Mouse (Mus musculus): ENCODE data around the gene Commd1. TPM values are rescaled to one million over a fixed set of nuclear protein-coding genes. Genes with fewer than 3 reads are reported as not detected.

Gene Commd1
- polyA plus RNA-seq, 1 experiment from 2014 or later, result 245 TPM

- no peak for ATAC-seq (ENCODE audit: low FRiP score, low read depth)
- Histone ChIP-seq H3K27me3 (no peaks in the 10 kb centered on the region), H3K9ac (no peak overlapping the region), H3K4me1 (replicated peaks) (no peaks in the 10 kb centered on the region), H3K36me3 (0 out of 2 replicates have a peak, but pooled peaks cover 11% of the 10 kb centered on the region), H3K9me3 (no peaks in the 10 kb centered on the region), H3K27ac (replicated peaks) (no peak overlapping the region), H3K4me3 (no peak overlapping the region), H3K4me2 (no peak overlapping the region)
- 91% methylated on average over 2 of the region's 2 CpGs for WGBS
These were observed 79.3 kb downstream of the Commd1 start for GRCm38 (mm10) chr11:22902923-22903322.

- 0 out of 2 replicates have a peak, but pooled peaks cover 11% of the 10 kb centered on the region for H3K36me3 ChIP-seq
- H3K4me3 ChIP-seq, result no peak overlapping the region
- H3K4me2 ChIP-seq, result no peak overlapping the region
- no peaks in the 10 kb centered on the region for H3K27me3 ChIP-seq
- H3K4me1 ChIP-seq (replicated peaks), result no peaks in the 10 kb centered on the region
- H3K9me3 ChIP-seq, result no peaks in the 10 kb centered on the region
- H3K9ac ChIP-seq, result no peak overlapping the region
- H3K27ac ChIP-seq (replicated peaks), result no peak overlapping the region
- 87% methylated on average over 3 of the region's 3 CpGs for WGBS
- ATAC-seq (ENCODE audit: low FRiP score, low read depth), result no peak
These were observed 82.1 kb downstream of the Commd1 start for GRCm38 (mm10) chr11:22900041-22900440.

- Histone ChIP-seq H3K4me3 (no peak overlapping the region), H3K4me1 (replicated peaks) (no peaks in the 10 kb centered on the region), H3K27me3 (no peaks in the 10 kb centered on the region), H3K9me3 (no peaks in the 10 kb centered on the region), H3K9ac (no peak overlapping the region), H3K27ac (replicated peaks) (no peak overlapping the region), H3K4me2 (no peak overlapping the region), H3K36me3 (0 out of 2 replicates have a peak, but pooled peaks cover 11% of the 10 kb centered on the region)
- ATAC-seq (ENCODE audit: low FRiP score, low read depth), result no peak
- 95% methylated on average over 4 of the region's 4 CpGs for WGBS
These were observed 84.5 kb downstream of the Commd1 start for GRCm38 (mm10) chr11:22897642-22898041.

GRCm38 (mm10) chr11:22897127-22897526, 85.1 kb downstream of the Commd1 start:
- no peaks in the 10 kb centered on the region for H3K27me3 ChIP-seq
- no peak overlapping the region for H3K4me2 ChIP-seq
- no peaks in the 10 kb centered on the region for H3K4me1 ChIP-seq (replicated peaks)
- no peak overlapping the region for H3K4me3 ChIP-seq
- no peak overlapping the region for H3K27ac ChIP-seq (replicated peaks)
- H3K36me3 ChIP-seq, result 0 out of 2 replicates have a peak, but pooled peaks cover 11% of the 10 kb centered on the region
- no peaks in the 10 kb centered on the region for H3K9me3 ChIP-seq
- 92% methylated on average over 4 of the region's 4 CpGs for WGBS
- no peak for ATAC-seq (ENCODE audit: low FRiP score, low read depth)
- H3K9ac ChIP-seq, result no peak overlapping the region

- Histone ChIP-seq H3K4me2 (no peak overlapping the region), H3K27ac (replicated peaks) (no peak overlapping the region), H3K9me3 (no peaks in the 10 kb centered on the region), H3K9ac (no peak overlapping the region), H3K36me3 (no peaks in the 10 kb centered on the region), H3K27me3 (no peaks in the 10 kb centered on the region), H3K4me1 (replicated peaks) (no peaks in the 10 kb centered on the region), H3K4me3 (no peak overlapping the region)
- no peak for ATAC-seq (ENCODE audit: low FRiP score, low read depth)
- 44% methylated on average over 3 of the region's 3 CpGs for WGBS
These were observed 89.1 kb downstream of the Commd1 start for GRCm38 (mm10) chr11:22893075-22893474.

GRCm38 (mm10) chr11:22892466-22892865, 89.7 kb downstream of the Commd1 start:
- Histone ChIP-seq H3K4me1 (replicated peaks) (no peaks in the 10 kb centered on the region), H3K27ac (replicated peaks) (no peak overlapping the region), H3K9me3 (no peaks in the 10 kb centered on the region), H3K36me3 (no peaks in the 10 kb centered on the region), H3K9ac (no peak overlapping the region), H3K4me3 (no peak overlapping the region), H3K4me2 (no peak overlapping the region), H3K27me3 (no peaks in the 10 kb centered on the region)
- no peak for ATAC-seq (ENCODE audit: low FRiP score, low read depth)
- WGBS, result 68% methylated on average over 6 of the region's 6 CpGs

- Histone ChIP-seq H3K4me1 (replicated peaks) (no peaks in the 10 kb centered on the region), H3K4me3 (no peak overlapping the region), H3K36me3 (no peaks in the 10 kb centered on the region), H3K27ac (replicated peaks) (no peak overlapping the region), H3K27me3 (no peaks in the 10 kb centered on the region), H3K4me2 (no peak overlapping the region), H3K9ac (no peak overlapping the region), H3K9me3 (no peaks in the 10 kb centered on the region)
- ATAC-seq (ENCODE audit: low FRiP score, low read depth), result no peak
- WGBS, result 94% methylated on average over 7 of the region's 7 CpGs
These were observed 90.3 kb downstream of the Commd1 start for GRCm38 (mm10) chr11:22891876-22892275.

- H3K27ac ChIP-seq (replicated peaks), result no peak overlapping the region
- H3K4me3 ChIP-seq, result no peak overlapping the region
- H3K9ac ChIP-seq, result no peak overlapping the region
- no peak overlapping the region for H3K4me2 ChIP-seq
- H3K4me1 ChIP-seq (replicated peaks), result no peaks in the 10 kb centered on the region
- ATAC-seq (ENCODE audit: low FRiP score, low read depth), result no peak
- H3K36me3 ChIP-seq, result no peaks in the 10 kb centered on the region
- no peaks in the 10 kb centered on the region for H3K27me3 ChIP-seq
- 82% methylated on average over 9 of the region's 9 CpGs for WGBS
- H3K9me3 ChIP-seq, result no peaks in the 10 kb centered on the region
These were observed 90.9 kb downstream of the Commd1 start for GRCm38 (mm10) chr11:22891242-22891641.

GRCm38 (mm10) chr11:22889224-22889623, 93.0 kb downstream of the Commd1 start:
- no peak for ATAC-seq (ENCODE audit: low FRiP score, low read depth)
- WGBS, result 92% methylated on average over 3 of the region's 3 CpGs
- H3K4me2 ChIP-seq, result no peak overlapping the region
- H3K36me3 ChIP-seq, result no peaks in the 10 kb centered on the region
- no peaks in the 10 kb centered on the region for H3K4me1 ChIP-seq (replicated peaks)
- H3K9me3 ChIP-seq, result no peaks in the 10 kb centered on the region
- no peak overlapping the region for H3K27ac ChIP-seq (replicated peaks)
- no peak overlapping the region for H3K4me3 ChIP-seq
- no peaks in the 10 kb centered on the region for H3K27me3 ChIP-seq
- no peak overlapping the region for H3K9ac ChIP-seq

GRCm38 (mm10) chr11:22886991-22887390, 95.2 kb downstream of the Commd1 start:
- Histone ChIP-seq H3K4me2 (no peak overlapping the region), H3K4me1 (replicated peaks) (no peaks in the 10 kb centered on the region), H3K27me3 (no peaks in the 10 kb centered on the region), H3K9me3 (no peaks in the 10 kb centered on the region), H3K36me3 (no peaks in the 10 kb centered on the region), H3K4me3 (no peak overlapping the region), H3K27ac (replicated peaks) (no peak overlapping the region), H3K9ac (no peak overlapping the region)
- no peak for ATAC-seq (ENCODE audit: low FRiP score, low read depth)
- WGBS, result 90% methylated on average over 4 of the region's 4 CpGs

- no peak overlapping the region for H3K4me3 ChIP-seq
- no peak overlapping the region for H3K4me2 ChIP-seq
- no peak overlapping the region for H3K27ac ChIP-seq (replicated peaks)
- ATAC-seq (ENCODE audit: low FRiP score, low read depth), result no peak
- WGBS, result 90% methylated on average over 1 of the region's 1 CpGs
- no peaks in the 10 kb centered on the region for H3K27me3 ChIP-seq
- no peaks in the 10 kb centered on the region for H3K9me3 ChIP-seq
- no peak overlapping the region for H3K9ac ChIP-seq
- no peaks in the 10 kb centered on the region for H3K36me3 ChIP-seq
- H3K4me1 ChIP-seq (replicated peaks), result no peaks in the 10 kb centered on the region
These were observed 96.8 kb downstream of the Commd1 start for GRCm38 (mm10) chr11:22885350-22885749.

GRCm38 (mm10) chr11:22883676-22884075, 98.5 kb downstream of the Commd1 start:
- 95% methylated on average over 2 of the region's 2 CpGs for WGBS
- H3K4me3 ChIP-seq, result no peak overlapping the region
- H3K9ac ChIP-seq, result no peak overlapping the region
- H3K27ac ChIP-seq (replicated peaks), result no peak overlapping the region
- no peak for ATAC-seq (ENCODE audit: low FRiP score, low read depth)
- no peaks in the 10 kb centered on the region for H3K9me3 ChIP-seq
- H3K36me3 ChIP-seq, result no peaks in the 10 kb centered on the region
- no peak overlapping the region for H3K4me2 ChIP-seq
- H3K27me3 ChIP-seq, result no peaks in the 10 kb centered on the region
- H3K4me1 ChIP-seq (replicated peaks), result no peaks in the 10 kb centered on the region

GRCm38 (mm10) chr11:22882926-22883325, 99.3 kb downstream of the Commd1 start:
- Histone ChIP-seq H3K36me3 (no peaks in the 10 kb centered on the region), H3K4me3 (no peak overlapping the region), H3K9ac (no peak overlapping the region), H3K4me2 (no peak overlapping the region), H3K27me3 (no peaks in the 10 kb centered on the region), H3K27ac (replicated peaks) (no peak overlapping the region), H3K9me3 (no peaks in the 10 kb centered on the region), H3K4me1 (replicated peaks) (no peaks in the 10 kb centered on the region)
- no peak for ATAC-seq (ENCODE audit: low FRiP score, low read depth)

Data from hindbrain, embryonic 15.5 days (tissue).